Mouse (Mus musculus): ENCODE data around the gene Bag6. TPM values are rescaled to one million over a fixed set of nuclear protein-coding genes. Genes with fewer than 3 reads are reported as not detected.

Bag6 gene
- total RNA-seq, 2 experiments from 2014 or later = 217 to 220 TPM

DNA sequence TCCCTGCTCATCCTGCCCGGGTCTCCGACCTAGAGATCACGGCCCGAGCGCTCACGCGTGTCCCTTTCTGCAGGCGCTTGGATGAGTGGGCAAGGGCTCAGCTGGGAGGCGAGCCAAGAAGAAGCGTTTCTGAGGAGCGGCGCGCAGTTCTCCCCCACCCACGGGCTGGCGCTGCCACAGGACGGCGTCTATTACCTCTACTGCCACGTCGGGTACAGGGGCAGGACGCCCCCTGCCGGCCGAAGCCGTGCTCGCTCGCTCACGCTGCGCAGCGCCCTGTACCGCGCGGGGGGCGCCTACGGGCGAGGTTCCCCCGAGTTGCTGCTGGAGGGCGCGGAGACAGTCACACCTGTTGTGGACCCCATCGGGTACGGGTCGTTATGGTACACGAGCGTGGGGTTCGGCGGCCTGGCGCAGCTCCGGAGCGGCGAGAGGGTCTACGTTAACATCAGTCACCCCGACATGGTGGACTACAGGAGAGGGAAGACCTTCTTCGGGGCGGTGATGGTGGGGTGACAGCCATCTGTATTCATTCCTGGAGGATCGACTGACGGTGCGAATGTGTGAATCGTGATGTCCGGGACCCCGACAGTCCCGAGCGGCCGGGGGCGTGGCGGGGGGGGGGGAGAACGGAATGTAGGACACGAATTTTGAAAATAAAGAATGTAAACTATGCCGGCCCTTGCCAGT is 60.8 kb downstream of the Bag6 start:
- peak; percentile 94 for DNase-seq

DNA sequence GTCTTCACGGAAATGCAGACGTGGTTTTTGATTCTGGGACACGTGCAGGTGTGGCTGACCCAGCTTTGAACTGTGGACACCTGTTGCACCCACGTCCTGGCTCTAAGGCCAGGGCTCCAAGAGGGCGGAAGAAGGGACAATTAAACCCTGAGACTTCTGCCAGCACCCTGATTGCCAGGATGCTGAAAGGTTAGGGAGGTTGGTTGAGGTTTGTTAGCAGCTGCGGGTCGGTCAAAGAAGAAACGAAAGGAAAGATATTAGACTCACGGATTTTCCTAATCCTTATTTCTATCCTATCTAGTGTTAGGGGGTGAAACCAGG is 61.3 kb downstream of the Bag6 start:
- no peak for DNase-seq

Small RNA genes within 50 kb of the gene (microRNA-seq; reads per million reads assigned to microRNA genes)
- 0 reads per million in 2 experiments for gene Mir6973a

Other genes starting within 250 kb of the Bag6 start
- 1 to 10 TPM; 4.3 to 5.6 TPM for gene C2, start 236.9 kb upstream of the Bag6 start, total RNA-seq (2021)
- gene Ehmt2, start 236.7 kb upstream of the Bag6 start, total RNA-seq (2021) = 10 to 100 TPM; 40.9 to 53.7 TPM
- gene Slc44a4, start 220.7 kb upstream of the Bag6 start, total RNA-seq (2021) = not detected
- 1 to 10 TPM; 8.3 to 8.9 TPM for gene Neu1, start 203.9 kb upstream of the Bag6 start, total RNA-seq (2021)
- 1 to 10 TPM; 2.2 to 4.3 TPM for gene Hspa1b, start 175.9 kb upstream of the Bag6 start, total RNA-seq (2021)
- gene Gm20481, start 165.3 kb upstream of the Bag6 start, total RNA-seq (2021) = not detected
- gene Hspa1a, start 163.0 kb upstream of the Bag6 start, total RNA-seq (2021) = 1 to 10 TPM; 3.8 to 6.4 TPM
- gene Hspa1l, start 162.5 kb upstream of the Bag6 start, total RNA-seq (2021) = 1 to 10 TPM; 6.2 to 9.9 TPM
- gene Lsm2, start 153.3 kb upstream of the Bag6 start, total RNA-seq (2021) = 10 to 100 TPM; 24.7 to 28.2 TPM
- 10 to 100 TPM; 31.4 to 40.7 TPM for gene Vars, start 134.2 kb upstream of the Bag6 start, total RNA-seq (2021)
- gene Vwa7, start 118.6 kb upstream of the Bag6 start, total RNA-seq (2021) = 1 to 10 TPM; 2.0 to 2.5 TPM
- gene Sapcd1, start 107.2 kb upstream of the Bag6 start, total RNA-seq (2021) = 1 to 10 TPM; 2.8 to 3.1 TPM
- 1 to 10 TPM; 1.5 to 3.5 TPM for gene Msh5, start 88.4 kb upstream of the Bag6 start, total RNA-seq (2021)
- gene Clic1, start 85.2 kb upstream of the Bag6 start, total RNA-seq (2021) = 10 to 100 TPM; 39.2 to 50.5 TPM
- gene Ddah2, start 76.1 kb upstream of the Bag6 start, total RNA-seq (2021) = 10 to 100 TPM; 45.3 to 51.9 TPM
- gene Ly6g6c, start 69.8 kb upstream of the Bag6 start, total RNA-seq (2021) = not detected
- under 1 TPM in 1 of 2 experiments, not detected in 1; 0.20 TPM for gene Mpig6b, start 69.0 kb upstream of the Bag6 start, total RNA-seq (2021)
- not detected for gene Ly6g6e, start 58.3 kb upstream of the Bag6 start, total RNA-seq (2021)
- under 1 TPM in 1 of 2 experiments, not detected in 1; 0.97 TPM for gene Ly6g6d, start 57.1 kb upstream of the Bag6 start, total RNA-seq (2021)
- under 1 TPM in 1 of 2 experiments, not detected in 1; 0.23 TPM for gene Ly6g6f, start 49.6 kb upstream of the Bag6 start, total RNA-seq (2021)
- gene Abhd16a, start 45.9 kb upstream of the Bag6 start, total RNA-seq (2021) = 10 to 100 TPM; 59.1 to 65.0 TPM
- gene Ly6g5c, start 26.9 kb upstream of the Bag6 start, total RNA-seq (2021) = not detected
- under 1 TPM in 1 of 2 experiments, not detected in 1; 0.34 TPM for gene Ly6g5b, start 19.8 kb upstream of the Bag6 start, total RNA-seq (2021)
- gene Gpank1, start 13.7 kb upstream of the Bag6 start, total RNA-seq (2021) = 1 to 10 TPM; 4.9 to 6.3 TPM
- gene Csnk2b, start 13.1 kb upstream of the Bag6 start, total RNA-seq (2021) = 100 to 1,000 TPM; 165 to 166 TPM
- gene D17H6S53E, start 8.8 kb upstream of the Bag6 start, total RNA-seq (2021) = 10 to 100 TPM; 11.8 to 18.8 TPM
- gene Apom, start 3.1 kb upstream of the Bag6 start, total RNA-seq (2021) = not detected
- 100 to 1,000 TPM; 128 to 149 TPM for gene Prrc2a, start 29.7 kb downstream of the Bag6 start, total RNA-seq (2021)
- 1 to 10 TPM; 2.4 to 2.6 TPM for gene Aif1, start 40.9 kb downstream of the Bag6 start, total RNA-seq (2021)
- gene Lst1, start 53.3 kb downstream of the Bag6 start, total RNA-seq (2021) = 1 to 10 TPM; 4.6 to 5.3 TPM
- gene Ltb, start 59.3 kb downstream of the Bag6 start, total RNA-seq (2021) = under 1 TPM; 0.68 to 0.75 TPM
- under 1 TPM; 0.23 to 0.99 TPM for gene Tnf, start 66.8 kb downstream of the Bag6 start, total RNA-seq (2021)
- gene Lta, start 70.2 kb downstream of the Bag6 start, total RNA-seq (2021) = under 1 TPM in 1 of 2 experiments, not detected in 1; 0.16 TPM
- gene Gm16181, start 85.7 kb downstream of the Bag6 start, total RNA-seq (2021) = not detected
- gene Atp6v1g2, start 98.5 kb downstream of the Bag6 start, total RNA-seq (2021) = 1 to 10 TPM; 2.1 to 3.3 TPM
- gene Nfkbil1, start 100.6 kb downstream of the Bag6 start, total RNA-seq (2021) = 10 to 100 TPM in 1 of 2 experiments, 1 to 10 TPM in 1; 9.9 to 11.1 TPM
- 100 to 1,000 TPM; 147 to 169 TPM for gene Ddx39b, start 106.6 kb downstream of the Bag6 start, total RNA-seq (2021)
- 10 to 100 TPM; 39.3 to 47.2 TPM for gene H2-D1, start 127.6 kb downstream of the Bag6 start, total RNA-seq (2021)
- gene H2-Q1, start 185.2 kb downstream of the Bag6 start, total RNA-seq (2021) = under 1 TPM; 0.23 to 0.70 TPM
- gene H2-Q2, start 207.1 kb downstream of the Bag6 start, total RNA-seq (2021) = under 1 TPM; 0.34 to 0.45 TPM
- gene H2-Q4, start 244.4 kb downstream of the Bag6 start, total RNA-seq (2021) = 1 to 10 TPM; 5.1 to 6.0 TPM